Mouse (Mus musculus): ENCODE results near the gene Tmc3.

DNA sequence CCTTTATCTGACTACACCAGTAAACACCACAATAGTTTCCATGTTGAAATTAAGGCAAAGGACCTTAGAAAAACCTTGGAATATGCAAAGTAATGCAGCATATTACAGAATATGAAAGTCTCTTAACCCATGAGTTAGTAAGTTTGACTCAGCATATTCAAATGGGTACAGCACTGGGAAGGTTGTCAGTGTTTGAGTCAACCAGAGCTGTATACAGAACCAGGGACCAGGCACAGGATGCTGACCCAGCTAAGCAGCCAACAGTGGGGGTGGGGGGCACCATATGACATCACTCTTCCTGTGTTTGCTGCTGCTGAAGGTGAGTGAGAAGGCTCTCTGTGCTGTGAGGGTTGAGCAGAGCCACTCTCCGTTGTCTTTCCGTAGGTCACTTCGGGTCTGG lies 12.3 kb downstream of the Tmc3 start:
- TF ChIP-seq GATA1 (IDR thresholded peaks at IDR 0.05; ENCODE audit: borderline replicate concordance, low read length) (no peak), CTCF (IDR thresholded peaks at IDR 0.05; ENCODE audit: low read depth, low read length) (no peak), GATA2 (IDR thresholded peaks at IDR 0.05; ENCODE audit: borderline replicate concordance, low read depth, low read length) (no peak), TAL1 (conservative IDR thresholded peaks at IDR 0.05; ENCODE audit: low read depth, low read length) (no peak)
